Mouse (Mus musculus) gastrocnemius, postnatal 36 days (tissue): Measurements from ENCODE around the gene Gm10100. TPM values are rescaled to one million over a fixed set of nuclear protein-coding genes. Genes with fewer than 3 reads are reported as not detected.
"Not testable (repeated sequence)": the region's sequence is repeated elsewhere in the genome, so short reads cannot be mapped to it uniquely, and the experiment has no call there.

Experiments
- DNase-seq, 2 experiments: peaks; one replicate each; pipeline ENCODE4 v3.0.0; 2022
- intact Hi-C: fragments of 180-260 bp; cut with DNase I; formaldehyde crosslinking; loops from one replicate; pipeline ENCODE4 v1.15.1; 2025
- long read RNA-seq, 2 experiments: library from polyadenylated mRNA; stranded (forward); transcript quantifications; one replicate each; pipeline ENCODE4 v2.0.0; 2021
- total RNA-seq, 2 experiments: library from RNA; stranded (reverse); gene quantifications; 2 replicates each; pipeline ENCODE4 v1.2.3; 2021

The Gm10100 gene
- not detected for total RNA-seq
- long read RNA-seq, experiment 1 = 0 reads
- long read RNA-seq, experiment 2 = 0 reads

DNA sequence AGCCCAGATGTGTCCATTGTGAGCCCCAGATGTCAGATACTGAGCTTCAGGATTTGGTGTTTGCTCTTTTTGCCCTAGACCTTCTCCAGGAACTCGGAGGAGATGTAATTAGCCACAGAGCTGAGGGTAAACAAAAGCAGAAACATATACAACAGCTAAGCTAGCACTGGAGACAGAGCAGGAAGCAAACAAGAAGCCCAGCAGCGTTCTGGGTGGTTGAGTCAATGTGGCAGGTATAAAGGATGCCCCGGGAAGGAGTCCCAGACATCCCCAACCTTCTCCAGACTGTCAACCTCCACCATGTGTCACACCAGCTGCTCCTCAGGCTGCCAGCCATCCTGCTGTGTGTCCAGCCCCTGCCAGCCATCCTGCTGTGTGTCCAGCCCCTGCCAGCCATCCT, at the start of gene Gm10100:
Gm10100 (plus strand) TSS at position 301 of the 400 bp plus-strand sequence.
- intact Hi-C loops = no loop called here
- DNase-seq = no peak

DNA sequence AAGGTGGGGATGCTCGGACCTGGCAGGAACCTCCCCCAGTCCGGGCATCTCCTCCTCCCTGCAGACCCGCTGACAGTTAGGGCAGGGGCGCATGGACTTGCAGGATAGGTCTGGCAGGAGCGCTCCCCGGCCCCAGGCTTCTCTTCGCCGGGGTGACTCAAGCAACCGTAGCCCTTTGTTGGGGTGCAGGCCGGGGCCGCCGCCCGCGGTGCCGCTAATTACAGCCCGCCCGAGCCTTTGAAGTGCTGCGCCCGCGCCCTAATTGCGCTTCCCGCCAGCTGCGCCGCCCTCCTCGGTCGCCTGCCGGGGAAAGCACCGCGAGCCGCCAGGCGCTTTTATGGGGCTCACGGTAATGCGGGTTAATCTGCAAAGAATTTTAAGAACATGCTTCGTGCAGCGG, 48.7 kb upstream of the Gm10100 start:
- DNase-seq = no peak
- intact Hi-C loops = no loop called here

DNA sequence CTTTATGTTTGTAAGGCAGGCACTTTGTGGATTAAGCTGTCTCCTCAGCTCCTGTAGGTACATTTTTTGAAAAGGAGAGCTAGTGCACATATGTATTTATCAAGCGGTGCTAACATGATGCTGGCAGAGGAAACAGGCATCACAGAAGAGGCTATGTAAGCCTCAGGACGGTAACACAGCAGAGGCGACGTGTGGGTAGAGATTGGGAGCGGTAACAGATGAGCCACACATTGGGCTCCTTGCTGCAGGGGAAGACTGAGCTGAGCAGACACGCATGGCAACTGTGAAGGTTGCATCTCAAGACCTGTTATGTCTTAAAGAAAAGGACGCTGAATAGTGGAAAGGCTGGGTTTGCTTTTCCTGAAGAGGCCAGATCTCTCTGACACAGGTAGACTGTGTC, 43.3 kb upstream of the Gm10100 start:
- no peak for DNase-seq
- intact Hi-C loops = no loop called here

DNA sequence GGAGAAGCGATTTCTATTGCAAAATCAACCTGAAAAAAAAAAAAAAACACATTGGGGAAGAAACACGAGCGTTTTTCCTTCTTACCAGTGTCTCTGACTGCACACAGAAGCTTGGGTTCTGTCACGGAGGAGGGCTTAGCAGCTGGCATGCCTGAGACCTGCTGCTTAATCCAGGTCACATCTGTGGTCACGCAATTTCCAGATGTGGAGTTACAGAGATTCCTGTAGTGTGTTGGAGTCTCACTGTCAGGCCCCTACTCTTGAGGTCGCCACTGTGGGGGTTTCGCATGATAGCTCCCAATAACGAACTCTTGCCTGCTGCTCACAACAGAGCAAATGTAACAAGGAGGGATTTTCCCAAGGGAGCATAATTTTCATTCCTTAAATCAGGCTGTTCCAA, 42.1 kb upstream of the Gm10100 start:
- no peak for DNase-seq
- intact Hi-C loops = no loop called here

DNA sequence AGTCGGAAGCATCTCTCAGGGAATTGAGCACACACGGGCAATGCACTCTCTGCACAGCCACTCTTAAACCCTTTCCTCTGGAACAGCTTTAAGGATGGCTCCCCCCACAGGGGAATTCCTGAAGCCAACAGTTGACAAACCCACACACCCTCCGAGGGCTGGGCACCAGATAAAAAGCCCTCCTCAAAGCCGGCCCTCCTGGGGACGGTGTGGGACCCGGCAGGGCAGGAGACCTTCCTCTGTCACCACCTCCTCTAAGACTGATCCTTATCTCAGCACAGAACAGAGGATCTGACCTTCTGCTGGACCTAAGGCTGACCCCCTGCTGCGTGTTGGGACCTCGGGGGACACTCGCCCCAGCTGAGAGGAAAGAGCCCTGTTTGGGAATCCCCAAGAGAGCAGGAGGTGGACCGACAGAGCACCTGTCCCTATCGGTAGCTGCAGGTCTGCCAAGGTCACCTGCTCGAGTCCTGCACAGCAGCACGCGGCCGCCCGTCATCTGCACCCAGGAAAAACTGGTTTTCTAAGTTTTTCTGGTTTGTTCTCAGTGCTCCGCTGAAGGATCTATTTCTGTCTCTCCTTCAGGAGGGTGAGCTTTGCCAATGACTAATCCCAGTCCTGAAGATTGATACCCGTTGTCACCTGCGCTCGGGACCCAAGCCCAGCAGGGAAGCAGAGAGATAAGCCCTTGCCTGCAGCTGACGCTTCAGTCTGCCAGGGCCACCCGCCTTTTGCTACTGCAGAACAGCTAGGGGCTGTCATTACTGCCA, 40.2 kb upstream of the Gm10100 start, which contains the start of gene Tspear:
Tspear (plus strand) TSS at position 675 of the 770 bp plus-strand sequence.
- intact Hi-C loops = no loop called here
- no peak for DNase-seq

DNA sequence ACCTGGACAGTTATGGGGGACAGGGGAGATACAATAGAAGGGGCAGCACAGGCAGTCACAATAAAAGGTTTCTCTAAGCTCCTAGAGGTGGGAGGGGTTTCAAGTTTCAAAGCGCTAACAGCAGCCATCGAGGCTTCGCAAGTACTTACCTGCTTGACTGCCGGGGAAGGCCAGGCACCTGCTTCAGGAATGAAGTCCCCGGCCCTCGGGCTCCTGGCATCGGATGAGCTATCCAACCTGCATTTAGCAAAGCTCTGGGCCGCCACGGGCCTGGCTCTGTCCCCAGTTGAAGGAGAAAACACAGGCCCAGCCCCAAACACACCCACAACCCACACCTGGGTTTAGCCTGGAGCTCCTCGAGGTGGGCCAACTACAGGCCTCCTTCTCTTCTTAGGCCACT, 39.3 kb upstream of the Gm10100 start:
- intact Hi-C loops = no loop called here
- no peak for DNase-seq

DNA sequence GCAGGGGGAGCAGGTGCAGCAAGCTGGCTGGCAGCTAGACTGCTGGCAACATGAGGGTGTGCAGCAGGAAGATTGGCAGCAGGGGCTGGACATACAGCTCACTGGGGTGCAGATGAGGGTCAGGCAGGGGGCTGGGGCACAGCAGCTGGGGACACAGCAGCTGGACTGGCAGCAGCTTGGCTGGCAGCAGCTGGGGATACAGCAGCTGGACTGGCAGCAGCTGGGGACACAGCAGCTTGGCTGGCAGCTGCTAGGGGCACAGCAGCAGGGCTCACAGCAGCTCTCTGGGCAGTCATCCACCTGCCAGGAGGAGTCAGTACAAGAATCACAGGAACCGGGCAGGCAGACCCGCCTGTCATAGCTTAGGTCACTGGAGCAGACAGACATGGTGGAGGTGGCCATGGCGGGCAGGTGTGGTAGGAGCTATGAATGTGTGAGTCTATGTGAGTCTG, 35.9 kb upstream of the Gm10100 start, which contains the start of gene Gm19402:
Gm19402 (minus strand) TSS at position 402 of the 452 bp plus-strand sequence.
- DNase-seq, intact Hi-C loops: not testable (repeated sequence)

DNA sequence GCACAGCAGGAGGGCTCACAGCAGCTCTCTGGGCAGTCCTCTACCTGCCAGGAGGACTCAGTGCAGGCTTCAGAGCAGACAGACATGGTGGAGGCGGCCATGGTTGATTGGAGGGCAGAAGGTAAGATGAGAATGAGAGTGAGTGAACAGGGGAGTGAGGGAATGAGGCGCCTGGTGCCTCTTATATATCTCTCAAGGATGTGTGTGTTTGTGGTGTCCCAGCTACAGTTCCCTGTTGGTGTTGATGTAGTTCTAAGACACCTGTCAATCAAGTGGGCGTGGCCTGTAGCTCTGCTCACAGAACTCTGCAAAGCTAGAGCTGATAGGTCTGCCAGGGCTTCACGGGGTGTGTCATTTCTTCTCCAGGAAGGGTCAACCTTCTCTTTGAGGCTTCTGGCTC, 29.2 kb upstream of the Gm10100 start, which contains the start of gene Gm9508:
Gm9508 (minus strand) TSS at position 101 of the 400 bp plus-strand sequence.
- DNase-seq = no peak
- intact Hi-C loops = no loop called here

DNA sequence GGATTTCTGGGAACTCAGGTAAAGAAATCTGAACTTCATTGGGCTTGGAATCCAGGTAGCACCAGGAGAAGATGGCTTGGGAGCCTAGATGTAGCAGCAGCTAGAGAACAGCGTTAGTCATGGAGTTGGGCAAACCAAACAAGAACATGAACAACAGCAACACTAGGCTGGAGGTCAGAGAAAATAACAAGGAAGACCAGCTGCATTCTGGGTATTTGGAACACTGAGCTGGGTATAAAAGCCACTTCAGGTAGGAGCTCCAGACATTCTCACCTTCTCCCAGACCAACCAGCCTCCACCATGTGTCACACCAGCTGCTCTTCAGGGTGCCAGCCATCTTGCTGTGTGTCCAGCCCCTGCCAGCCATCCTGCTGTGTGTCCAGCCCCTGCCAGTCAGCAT, 20.0 kb upstream of the Gm10100 start, which contains the start of gene Gm10272:
Gm10272 (plus strand) TSS at position 301 of the 400 bp plus-strand sequence.
- no peak for DNase-seq
- intact Hi-C loops = loop anchor here (5.0 kb wide), 1 partner anchor 231 kb away; no protein-coding TSS in a partner anchor

DNA sequence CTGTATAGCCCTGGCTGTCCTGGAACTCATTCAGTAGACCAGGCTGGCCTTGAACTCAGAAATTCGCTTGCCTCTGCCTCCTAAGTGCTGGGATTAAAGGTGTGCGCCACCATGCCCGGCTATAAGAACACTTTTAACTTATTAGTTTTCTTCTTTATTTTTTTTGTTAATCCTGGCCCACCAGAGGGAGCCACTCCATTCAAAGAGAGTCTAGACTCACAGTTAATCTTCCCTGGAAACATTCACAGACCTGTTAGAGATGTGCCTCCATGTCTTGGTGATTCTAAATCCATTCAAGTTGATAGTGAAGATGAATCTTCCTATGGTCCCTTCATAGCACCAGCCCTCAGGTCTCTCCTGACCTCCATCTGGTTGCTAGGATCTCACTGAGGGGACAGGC, 16.5 kb upstream of the Gm10100 start:
- DNase-seq = no peak
- intact Hi-C loops = loop anchor here (5.0 kb wide), 1 partner anchor 227 kb away; no protein-coding TSS in a partner anchor

DNA sequence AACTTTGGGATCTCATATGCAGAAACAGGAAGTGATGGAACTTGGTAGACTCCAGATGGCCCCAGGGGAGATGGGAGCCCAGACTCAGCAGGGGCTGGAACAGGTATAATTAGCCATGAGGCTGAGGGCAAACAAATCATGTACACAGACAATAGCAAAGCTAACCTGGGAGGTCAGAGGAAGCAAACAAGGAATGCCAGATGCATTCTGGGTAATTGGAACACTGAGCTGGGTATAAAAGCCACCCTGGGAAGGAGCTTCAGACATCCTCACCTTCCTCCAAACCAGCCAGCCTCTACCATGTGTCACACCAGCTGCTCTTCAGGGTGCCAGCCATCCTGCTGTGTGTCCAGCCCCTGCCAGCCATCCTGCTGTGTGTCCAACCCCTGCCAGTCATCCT, 15.1 kb upstream of the Gm10100 start, which contains the start of gene Gm10024:
Gm10024 (plus strand) TSS at position 301 of the 400 bp plus-strand sequence.
- DNase-seq, intact Hi-C loops: not testable (repeated sequence)

DNA sequence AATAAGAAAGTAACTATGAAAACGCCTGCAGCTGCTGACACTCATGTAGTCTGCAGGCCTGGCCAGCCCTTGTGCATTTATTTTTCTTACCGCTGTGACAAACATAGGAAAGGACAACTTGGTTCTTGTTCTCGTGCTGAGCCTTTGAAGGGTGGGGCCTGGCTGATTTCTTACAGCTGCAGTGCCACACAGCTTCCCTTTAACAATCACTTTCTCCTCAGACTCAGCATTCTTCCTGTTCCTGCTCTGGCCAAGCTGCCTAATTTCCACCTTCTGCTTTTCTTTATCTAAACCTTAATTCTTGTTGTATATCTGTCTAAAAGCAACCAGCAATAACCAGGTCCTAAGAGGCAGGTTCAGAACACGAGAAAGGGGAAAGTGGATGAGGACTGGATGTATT, 12.6 kb upstream of the Gm10100 start:
- intact Hi-C loops = no loop called here
- no peak for DNase-seq

DNA sequence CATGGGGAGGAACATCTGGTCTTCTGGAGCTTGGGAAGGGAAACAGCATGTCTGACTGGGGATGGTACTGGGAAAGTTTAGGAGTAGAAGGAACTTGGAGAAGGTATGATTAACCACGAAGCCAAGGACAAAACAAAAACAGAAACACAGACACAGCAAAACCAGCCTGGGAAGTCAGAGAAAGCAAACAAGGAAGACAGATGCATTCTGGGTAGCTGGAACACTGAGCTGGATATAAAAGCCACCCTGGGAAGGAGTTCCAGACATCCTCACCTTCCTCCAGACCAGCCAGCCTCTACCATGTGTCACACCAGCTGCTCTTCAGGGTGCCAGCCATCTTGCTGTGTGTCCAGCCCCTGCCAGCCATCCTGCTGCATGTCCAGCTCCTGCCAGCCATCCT, 10.8 kb upstream of the Gm10100 start, which contains the start of gene Gm10142:
Gm10142 (plus strand) TSS at position 301 of the 400 bp plus-strand sequence.
- intact Hi-C loops = no loop called here
- no peak for DNase-seq

DNA sequence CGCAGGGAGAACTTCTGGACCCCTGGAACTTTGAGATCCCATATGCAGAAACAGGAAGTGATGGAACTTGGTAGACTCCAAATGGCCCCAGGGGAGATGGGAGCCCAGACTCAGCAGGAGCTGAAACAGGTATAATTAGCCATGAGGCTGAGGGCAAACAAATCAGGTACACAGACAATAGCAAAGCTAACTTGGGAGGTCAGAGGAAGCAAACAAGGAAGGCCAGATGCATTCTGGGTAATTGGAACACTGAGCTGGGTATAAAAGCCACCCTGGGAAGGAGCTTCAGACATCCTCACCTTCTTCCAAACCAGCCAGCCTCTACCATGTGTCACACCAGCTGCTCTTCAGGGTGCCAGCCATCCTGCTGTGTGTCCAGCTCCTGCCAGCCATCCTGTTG, 6.0 kb upstream of the Gm10100 start, which contains the start of gene Krtap12-1:
Krtap12-1 (plus strand) TSS at position 301 of the 400 bp plus-strand sequence.
- intact Hi-C loops, DNase-seq: not testable (repeated sequence)

DNA sequence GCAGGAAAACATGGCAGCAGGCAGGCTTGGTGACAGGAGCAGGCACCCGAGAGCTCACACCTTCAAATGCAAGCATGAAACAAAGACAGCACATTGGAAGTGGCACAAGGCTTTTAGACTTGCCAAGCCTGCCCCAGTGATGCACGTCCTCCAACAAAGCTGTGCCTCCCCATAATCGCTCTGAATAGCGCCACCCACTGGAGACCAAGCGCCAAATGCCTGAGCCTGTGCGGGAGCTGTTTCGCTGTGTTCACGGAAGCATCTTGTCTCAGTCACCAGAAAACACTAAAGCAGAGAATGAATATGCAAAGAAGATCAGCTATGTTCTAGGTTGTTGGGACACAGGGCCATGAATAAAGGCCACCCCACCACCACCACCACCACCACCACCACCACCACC, 1.4 kb upstream of the Gm10100 start:
- DNase-seq = no peak
- intact Hi-C loops = no loop called here

DNA sequence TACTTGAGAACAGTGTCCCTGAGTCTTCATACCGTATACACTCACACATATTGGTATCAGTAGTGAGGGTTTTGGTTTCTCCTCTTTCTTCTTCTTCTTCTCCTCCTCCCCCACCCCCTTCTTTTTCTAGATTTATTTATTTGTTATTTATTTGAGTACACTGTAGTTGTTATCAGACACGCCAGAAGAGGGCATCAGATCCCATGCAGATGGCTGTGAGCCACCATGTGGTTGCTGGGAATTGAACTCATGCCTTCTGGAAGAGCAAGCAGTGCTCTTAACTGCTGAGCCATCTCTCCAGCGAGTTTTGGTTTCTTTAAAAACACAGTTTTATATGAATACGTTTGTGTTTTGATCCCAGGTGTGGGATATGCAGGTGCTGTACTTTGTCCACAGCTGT, 2.0 kb downstream of the Gm10100 start:
- DNase-seq = no peak
- intact Hi-C loops = no loop called here

DNA sequence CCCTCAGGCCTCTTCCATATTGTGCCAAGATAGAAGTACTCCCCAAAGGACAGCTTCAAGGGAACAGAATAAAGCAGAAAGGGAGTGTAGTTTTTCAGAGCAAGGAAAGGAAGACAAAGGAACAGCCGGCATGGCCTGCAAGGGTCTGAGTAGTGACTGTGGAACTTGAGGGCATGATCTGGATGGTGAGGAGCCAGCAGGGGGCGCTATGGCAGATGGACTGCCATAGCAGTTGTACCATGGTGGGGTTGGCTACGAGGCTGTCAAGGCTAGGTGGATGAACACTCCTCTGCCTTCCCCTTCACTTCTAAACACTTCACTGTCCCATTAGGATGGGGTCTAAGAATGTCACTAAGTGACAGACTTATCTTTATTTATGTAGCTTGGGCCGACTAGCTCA, 3.0 kb downstream of the Gm10100 start:
- no peak for DNase-seq
- intact Hi-C loops = no loop called here

DNA sequence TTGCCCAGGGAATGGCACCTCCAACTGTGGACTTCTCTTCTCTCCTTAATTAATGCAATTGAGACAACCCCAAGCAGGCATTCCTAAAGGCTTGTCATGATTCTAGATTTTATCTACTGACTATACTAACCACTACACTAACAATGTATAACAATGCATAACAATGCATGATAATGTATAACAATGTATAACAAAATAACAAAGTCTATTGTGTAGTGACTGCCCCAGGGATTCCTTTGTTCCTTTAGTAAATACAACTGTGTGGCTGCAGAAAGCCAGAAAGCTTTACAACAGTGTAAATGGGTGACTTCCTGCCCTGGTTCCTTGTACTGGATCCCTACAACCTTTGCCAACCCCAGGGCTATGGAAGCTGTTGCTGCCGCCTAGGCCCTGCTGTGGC, 9.6 kb downstream of the Gm10100 start:
- intact Hi-C loops = no loop called here

DNA sequence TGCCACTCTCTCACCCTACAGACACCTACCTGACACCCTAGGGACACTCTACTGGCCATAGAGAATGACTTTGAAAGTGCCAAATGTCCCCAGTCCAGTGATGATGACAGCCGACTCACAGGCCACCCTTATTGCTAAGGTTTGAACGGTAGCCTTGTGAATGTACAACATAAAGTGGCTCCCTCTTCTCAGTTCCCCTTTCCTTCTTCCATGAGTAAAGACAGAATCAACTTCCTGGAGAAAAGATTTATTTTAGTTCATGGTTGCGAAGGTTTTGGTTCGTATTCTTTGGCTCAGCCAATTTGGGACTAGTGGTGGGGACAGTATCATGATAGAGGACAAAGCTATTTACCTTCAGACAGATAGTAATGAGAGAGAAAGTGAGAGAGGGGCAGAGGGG, 12.6 kb downstream of the Gm10100 start:
- no peak for DNase-seq
- intact Hi-C loops = no loop called here

More for the DNA sequence above, 9.6 kb downstream of the Gm10100 start:
- DNase-seq = no peak

DNA sequence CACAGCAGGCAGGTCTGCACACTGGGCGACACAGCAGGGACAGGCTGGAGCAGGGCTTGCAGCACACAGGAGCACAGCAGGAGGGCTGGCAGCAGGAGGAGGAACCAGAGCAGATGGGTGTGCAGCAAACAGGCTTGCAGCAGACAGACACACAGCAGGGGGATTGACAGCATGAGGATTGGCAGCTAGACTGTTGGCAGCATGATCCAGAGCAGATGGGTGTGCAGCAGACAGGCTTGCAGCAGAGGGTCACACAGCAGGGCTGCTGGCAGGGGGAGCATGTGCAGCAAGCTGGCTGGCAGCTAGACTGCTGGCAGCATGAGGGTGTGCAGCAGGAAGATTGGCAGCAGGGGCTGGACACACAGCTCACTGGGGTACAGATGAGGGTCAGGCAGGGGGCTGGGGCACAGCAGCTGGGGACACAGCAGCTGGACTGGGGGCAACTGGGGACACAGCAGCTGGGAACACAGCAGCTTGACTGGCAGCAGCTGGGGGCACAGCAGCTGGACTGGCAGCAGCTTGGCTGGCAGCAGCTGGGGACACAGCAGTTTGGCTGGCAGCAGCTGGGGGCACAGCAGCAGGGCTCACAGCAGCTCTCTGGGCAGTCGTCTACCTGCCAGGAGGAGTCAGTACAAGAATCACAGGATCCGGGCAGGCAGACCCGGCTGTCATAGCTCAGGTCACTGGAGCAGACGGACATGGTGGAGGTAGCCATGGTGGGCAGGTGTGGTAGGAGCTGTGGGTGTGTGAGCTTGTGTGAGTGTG, 15.8 kb downstream of the Gm10100 start, which contains the start of gene Gm18596:
Gm18596 (minus strand) TSS at position 715 of the 765 bp plus-strand sequence.
- DNase-seq, intact Hi-C loops: not testable (repeated sequence)

DNA sequence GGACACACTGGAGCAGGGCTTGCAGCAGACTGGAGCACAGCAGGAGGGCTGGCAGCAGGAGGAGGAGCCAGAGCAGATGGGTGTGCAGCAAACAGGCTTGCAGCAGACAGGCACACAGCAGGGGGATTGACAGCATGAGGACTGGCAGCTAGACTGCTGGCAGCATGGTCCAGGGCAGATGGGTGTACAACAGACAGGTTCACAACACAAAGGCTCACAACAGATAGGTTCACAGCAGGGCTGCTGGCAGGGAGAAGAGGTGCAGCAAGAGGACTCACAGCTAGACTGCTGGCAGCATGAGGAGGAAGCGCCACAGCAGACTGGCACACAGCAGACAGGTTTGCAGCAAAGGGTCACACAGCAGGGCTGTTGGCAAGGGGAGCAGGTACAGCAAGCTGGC, 24.4 kb downstream of the Gm10100 start:
- intact Hi-C loops, DNase-seq: not testable (repeated sequence)
